Mouse (Mus musculus) ES-E14 (cell line): Measurements from ENCODE around the gene Slc36a2. TPM values are rescaled to one million over a fixed set of nuclear protein-coding genes. Genes with fewer than 3 reads are reported as not detected.

Experiments
- DNase-seq: peaks from one replicate; pipeline ENCODE4 v3.0.0-alpha.2; 2013; ENCODE audit warnings: low read depth, low spot score
- H3K27ac ChIP-seq: 2 replicates; pipeline ENCODE4 v1.5.1; 2012; ENCODE audit warnings: low read depth, mild to moderate bottlenecking, low read length, moderate library complexity, mixed read lengths; ENCODE audit not compliant: poor library complexity, insufficient read depth, severe bottlenecking
- H3K36me3 ChIP-seq: 2 replicates; pipeline ENCODE4 v1.6.1; 2012; ENCODE audit warnings: mild to moderate bottlenecking, low read length, moderate library complexity, mixed read lengths; ENCODE audit not compliant: control insufficient read depth, poor library complexity, insufficient read depth, severe bottlenecking
- H3K4me1 ChIP-seq, 2 experiments: fragments of 150-350 bp in 1 of 2; sonication (generic) in 1 of 2; 2 replicates each; pipeline ENCODE4 v1.6.1; 2012; ENCODE audit warnings: low read length in 2 of 2, mild to moderate bottlenecking in 1 of 2, mixed read lengths in 1 of 2; ENCODE audit not compliant: control insufficient read depth in 2 of 2, insufficient read depth in 2 of 2, poor library complexity in 1 of 2
- H3K4me3 ChIP-seq, 2 experiments: fragments of 150-350 bp in 1 of 2; sonication (generic) in 1 of 2; 2 replicates each; pipeline ENCODE4 v1.5.1; 2012; ENCODE audit warnings: low read length in 2 of 2, low read depth in 1 of 2, mild to moderate bottlenecking in 1 of 2, mixed read lengths in 1 of 2; ENCODE audit not compliant: insufficient read depth in 1 of 2, poor library complexity in 1 of 2, severe bottlenecking in 1 of 2
- H3K9ac ChIP-seq: 2 replicates; pipeline ENCODE4 v1.6.1; 2012; ENCODE audit warnings: low read depth, mild to moderate bottlenecking, low read length, mixed read lengths; ENCODE audit not compliant: poor library complexity, insufficient read depth, severe bottlenecking
- H3K9me3 ChIP-seq: fragments of 150-350 bp; sonication (generic); 2 replicates; pipeline ENCODE4 v1.6.1; 2012; ENCODE audit warnings: low read depth, mild to moderate bottlenecking, low read length; ENCODE audit not compliant: control insufficient read depth, insufficient read depth
- CHD2 ChIP-seq: IDR thresholded peaks from 2 replicates; pipeline ENCODE4 v1.6.1; 2014; ENCODE audit warnings: mild to moderate bottlenecking, low read depth, low read length, inconsistent platforms
- HCFC1 ChIP-seq: IDR thresholded peaks from 2 replicates; pipeline ENCODE4 v1.6.1; 2012; ENCODE audit warnings: low read length, inconsistent platforms, borderline replicate concordance; ENCODE audit not compliant: insufficient read depth
- MAFK ChIP-seq: IDR thresholded peaks from 2 replicates; pipeline ENCODE4 v1.6.1; 2014; ENCODE audit warnings: mild to moderate bottlenecking, low read depth, low read length, inconsistent platforms; ENCODE audit not compliant: insufficient read depth
- ZC3H11A ChIP-seq: IDR thresholded peaks from 2 replicates; pipeline ENCODE4 v1.6.1; 2012; ENCODE audit warnings: low read depth, mild to moderate bottlenecking, inconsistent platforms, low read length, borderline replicate concordance
- ZNF384 ChIP-seq: IDR thresholded peaks from 2 replicates; pipeline ENCODE4 v1.6.1; 2012; ENCODE audit warnings: low read depth, low read length, inconsistent platforms
- in situ Hi-C, 2 experiments: fragments of 600-800 bp; cut with MboI; formaldehyde crosslinking; loops; one replicate each; pipeline ENCODE4 v1.15.1; 2025; ENCODE audit warnings: low sequenced_read_pairs in 2 of 2, inconsistent platforms in 1 of 2; ENCODE audit not compliant: unreplicated experiment in 2 of 2
- total RNA-seq: library from RNA; depleted of rRNA; stranded (reverse); fragments of 300-350 nt; gene quantifications from 2 replicates; pipeline ENCODE4 v1.2.3, GENCODE M21; 2012

Gene Slc36a2
- total RNA-seq, 1 experiment: 0.09 TPM

DNA sequence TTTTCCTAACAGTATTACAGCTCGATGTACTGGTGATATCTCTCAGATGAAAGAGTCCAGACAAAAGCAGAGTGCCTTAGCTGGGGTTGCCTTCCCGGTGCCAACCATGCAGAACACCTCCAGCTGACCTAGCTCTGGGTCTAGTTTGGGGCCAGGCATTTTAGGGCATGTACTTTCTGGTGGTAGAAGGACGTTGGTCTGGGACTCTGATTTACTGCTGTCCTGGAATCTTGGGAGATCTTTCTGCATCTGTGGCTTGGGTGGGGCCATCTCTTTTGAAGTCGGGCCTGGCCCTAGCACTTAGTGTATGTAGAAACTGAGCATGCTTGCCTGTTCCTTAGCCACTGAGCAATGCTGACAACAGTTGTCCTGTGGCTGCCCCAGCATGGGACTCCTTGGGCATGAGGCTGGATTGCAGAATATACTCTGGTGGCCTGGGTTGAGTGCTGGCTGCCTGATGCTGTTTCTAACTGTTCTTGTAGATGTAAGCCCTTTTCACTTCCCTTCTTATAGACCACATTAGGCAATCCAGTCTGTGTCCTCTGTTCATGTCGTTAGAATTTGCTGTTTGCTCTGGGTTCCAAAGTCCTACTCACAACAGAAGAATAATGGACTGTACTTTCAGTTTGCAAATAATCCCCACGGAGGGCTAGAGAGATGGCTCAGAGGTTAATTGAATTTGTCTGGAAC lies 23.3 kb upstream of the Slc36a2 start:
- H3K9me3 ChIP-seq: no peaks in the 10 kb centered on the region
- in situ Hi-C loops: loop anchor here (10.0 kb wide), 1 partner anchor 177 kb away; no protein-coding TSS in a partner anchor
- no peak for DNase-seq
- TF ChIP-seq ZNF384 (no peak), CHD2 (no peak), MAFK (no peak), ZC3H11A (no peak), HCFC1 (no peak)
- no peak overlapping the region for H3K9ac ChIP-seq
- H3K4me3 ChIP-seq: no peak overlapping the region
- H3K27ac ChIP-seq: no peak overlapping the region
- H3K4me1 ChIP-seq: peaks cover 0 to 11% of the 10 kb centered on the region in 2 experiments; a peak in 2 of 4 replicates
- H3K36me3 ChIP-seq: no peaks in the 10 kb centered on the region

DNA sequence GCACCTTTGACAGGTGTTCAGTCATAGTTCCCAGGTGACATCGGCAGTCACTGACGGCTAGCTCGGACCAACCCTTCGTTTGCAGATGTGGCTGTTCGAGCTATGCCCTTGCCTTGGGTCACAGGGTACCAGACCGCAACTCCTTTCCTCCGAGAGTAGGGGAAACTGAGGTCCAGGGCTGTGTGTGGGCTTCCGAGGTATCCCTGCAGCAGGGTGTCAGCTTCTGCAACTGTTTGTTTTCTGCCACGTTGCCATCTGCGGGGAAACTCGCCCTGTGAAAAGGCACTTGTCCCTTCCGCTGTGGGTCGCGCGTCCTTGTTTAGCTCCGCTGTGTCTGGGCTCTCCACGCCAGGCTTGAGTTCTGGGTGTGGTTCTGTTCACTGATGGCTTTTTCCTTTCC lies 19.7 kb upstream of the Slc36a2 start:
- peak overlapping the region; percentile 67 to 70 for H3K4me3 ChIP-seq
- H3K9ac ChIP-seq: peak overlapping the region; percentile 57
- no peaks in the 10 kb centered on the region for H3K36me3 ChIP-seq
- no peak for DNase-seq
- TF ChIP-seq ZNF384: no peak
- TF ChIP-seq CHD2: no peak
- peaks cover 0 to under 1% of the 10 kb centered on the region in 2 experiments; a peak in 1 of 4 replicates for H3K4me1 ChIP-seq
- H3K27ac ChIP-seq: no peak overlapping the region
- in situ Hi-C loops: loop anchor here (5.0 to 10.0 kb wide), 2 partner anchors 180 to 243 kb away; no protein-coding TSS in a partner anchor
- no peaks in the 10 kb centered on the region for H3K9me3 ChIP-seq

DNA sequence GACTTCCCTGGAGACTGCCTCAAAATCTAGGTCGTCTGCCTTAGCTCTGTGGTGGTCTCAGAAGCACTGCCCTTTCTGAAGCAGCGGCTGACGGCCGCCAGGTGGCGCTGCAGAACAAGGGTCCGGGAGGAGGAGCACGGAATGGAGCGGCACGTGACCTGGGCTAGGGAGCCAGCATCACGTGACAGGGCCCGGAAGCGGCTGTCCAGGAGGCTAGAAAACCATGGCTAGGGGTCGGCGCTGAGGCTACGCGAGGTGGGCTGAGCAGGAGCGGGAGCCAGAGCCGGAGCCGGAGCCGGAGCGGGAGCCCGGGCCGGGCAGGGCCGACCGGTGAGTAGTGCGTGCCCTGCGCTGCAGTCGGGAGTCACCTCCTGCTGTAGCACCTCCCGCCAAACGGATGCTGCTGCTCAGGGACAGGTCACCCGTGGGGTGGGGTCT lies 19.3 kb upstream of the Slc36a2 start, which contains the start of gene Slc36a1:
Gene Slc36a1, plus strand, starts transcription at position 192 of the 438 bp plus-strand sequence.
- in situ Hi-C loops: loop anchor here (5.0 to 10.0 kb wide), 2 partner anchors 181 to 243 kb away; no protein-coding TSS in a partner anchor
- Histone ChIP-seq H3K4me3 (peak within 1 kb of the TSS; percentile 67 to 70), H3K9me3 (no peaks in the 10 kb centered on the region), H3K36me3 (no peaks in the 10 kb centered on the region), H3K9ac (peak within 1 kb of the TSS; percentile 57), H3K4me1 (no peaks in the 10 kb centered on the region; a peak in 1 of 4 replicates), H3K27ac (no peak within 1 kb of the TSS)
- peak; percentile 63 for TF ChIP-seq HCFC1
- no peak for TF ChIP-seq ZNF384
- peak; percentile 97 for TF ChIP-seq ZC3H11A
- TF ChIP-seq CHD2: no peak
- TF ChIP-seq MAFK: no peak
- peak; percentile 95 for DNase-seq

DNA sequence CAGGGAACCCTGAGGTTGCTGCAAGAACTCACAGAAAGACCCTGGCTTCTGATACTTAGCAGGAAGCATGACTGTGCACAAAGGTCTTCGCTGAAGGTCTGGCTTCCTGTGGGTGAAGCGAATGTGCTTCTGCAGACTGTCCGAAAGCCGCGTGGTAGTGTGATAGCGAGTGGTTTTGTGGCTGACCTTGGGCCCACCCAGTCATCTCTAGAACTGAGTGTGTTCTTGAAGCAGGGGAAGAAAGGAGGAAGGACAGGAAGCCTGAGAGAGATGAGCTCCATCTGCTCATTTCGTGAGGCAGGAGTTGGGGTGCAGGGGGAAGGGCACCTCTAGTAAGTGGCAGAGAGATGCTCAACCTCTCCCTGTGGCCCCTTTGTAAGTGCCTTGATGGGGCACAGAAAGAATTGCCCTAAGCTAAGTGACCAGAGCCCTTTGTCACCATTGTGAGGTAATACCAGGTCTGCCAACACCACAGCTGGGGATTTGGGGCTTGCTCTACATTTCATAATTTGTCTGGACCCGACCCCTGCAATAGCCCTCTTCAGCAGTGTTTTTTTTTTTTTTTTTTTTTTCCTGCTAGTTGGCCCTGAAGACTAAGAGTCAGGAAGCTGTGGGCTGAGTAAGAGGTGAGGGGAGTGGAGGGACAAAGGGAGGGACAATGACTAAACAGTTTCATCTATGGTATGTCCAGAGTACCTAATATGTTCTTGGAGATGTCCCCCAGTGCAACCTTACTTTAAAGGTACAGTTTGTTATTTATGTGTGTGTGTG lies 13.0 kb upstream of the Slc36a2 start:
- in situ Hi-C loops: no loop called here
- Histone ChIP-seq H3K4me1 (no peaks in the 10 kb centered on the region), H3K36me3 (no peaks in the 10 kb centered on the region), H3K9me3 (no peaks in the 10 kb centered on the region), H3K4me3 (no peak overlapping the region), H3K27ac (no peak overlapping the region), H3K9ac (no peak overlapping the region)
- DNase-seq: no peak
- TF ChIP-seq CHD2 (no peak), HCFC1 (no peak), MAFK (no peak), ZNF384 (no peak), ZC3H11A (no peak)
